Mouse (Mus musculus) layer of hippocampus, adult 11-12 months (tissue): ENCODE results near the gene Mmp11.
A peak's percentile ranks its signal among the peaks of the same experiment; 100 is the strongest.

ENCODE experiments used
- DNase-seq: peaks from one replicate; pipeline ENCODE4 v3.0.0; 2022; ENCODE audit warnings: low spot score

The Mmp11 gene

GRCm38 (mm10) chr10:75937851-75938643 is 1.8 kb upstream of the Mmp11 start:
- no peak for DNase-seq

GRCm38 (mm10) chr10:75936909-75937667 is 792 bp upstream of the Mmp11 start:
- no peak for DNase-seq

GRCm38 (mm10) chr10:75934991-75935390 is 1.3 kb downstream of the Mmp11 start:
- no peak for DNase-seq

- no peak for DNase-seq
Measured at GRCm38 (mm10) chr10:75932891-75933290, 3.4 kb downstream of the Mmp11 start, which contains the start of gene Chchd10. Gene Chchd10, plus strand, starts transcription at chr10:75933130.

- DNase-seq, result no peak
Measured at GRCm38 (mm10) chr10:75932081-75932678, 4.1 kb downstream of the Mmp11 start.

GRCm38 (mm10) chr10:75931311-75931710 is 5.0 kb downstream of the Mmp11 start:
- DNase-seq, result no peak

GRCm38 (mm10) chr10:75930304-75930703 is 6.0 kb downstream of the Mmp11 start:
- no peak for DNase-seq

- DNase-seq, result no peak
Measured at GRCm38 (mm10) chr10:75926396-75926795, 9.9 kb downstream of the Mmp11 start.

- DNase-seq, result no peak
Measured at GRCm38 (mm10) chr10:75924324-75924723, 12.0 kb downstream of the Mmp11 start.

GRCm38 (mm10) chr10:75921726-75922560 is 14.4 kb downstream of the Mmp11 start:
- DNase-seq, result peak; percentile 31

- DNase-seq, result peak; percentile 95
Measured at GRCm38 (mm10) chr10:75921026-75921725, 15.1 kb downstream of the Mmp11 start, which contains the start of gene Smarcb1. Gene Smarcb1, minus strand, starts transcription at chr10:75921617.

GRCm38 (mm10) chr10:75919026-75919425 is 17.3 kb downstream of the Mmp11 start:
- no peak for DNase-seq

GRCm38 (mm10) chr10:75916840-75917239 is 19.5 kb downstream of the Mmp11 start:
- no peak for DNase-seq

GRCm38 (mm10) chr10:75915557-75915956 is 20.7 kb downstream of the Mmp11 start:
- DNase-seq, result no peak

- DNase-seq, result no peak
Measured at GRCm38 (mm10) chr10:75913013-75913589, 23.2 kb downstream of the Mmp11 start.

- DNase-seq, result no peak
Measured at GRCm38 (mm10) chr10:75910698-75911097, 25.6 kb downstream of the Mmp11 start.

- no peak for DNase-seq
Measured at GRCm38 (mm10) chr10:75906882-75907281, 29.4 kb downstream of the Mmp11 start.

GRCm38 (mm10) chr10:75904391-75904790 is 31.9 kb downstream of the Mmp11 start:
- no peak for DNase-seq

GRCm38 (mm10) chr10:75898846-75899245 is 37.5 kb downstream of the Mmp11 start:
- no peak for DNase-seq

GRCm38 (mm10) chr10:75898039-75898564 is 38.2 kb downstream of the Mmp11 start:
- DNase-seq, result no peak
